Mouse (Mus musculus): ENCODE measurements around the gene Tlx1. TPM values are rescaled to one million over a fixed set of nuclear protein-coding genes. Genes with fewer than 3 reads are reported as not detected.

The Tlx1 gene
- polyA plus RNA-seq, 1 experiment from 2014 or later, result 1.2 TPM

DNA sequence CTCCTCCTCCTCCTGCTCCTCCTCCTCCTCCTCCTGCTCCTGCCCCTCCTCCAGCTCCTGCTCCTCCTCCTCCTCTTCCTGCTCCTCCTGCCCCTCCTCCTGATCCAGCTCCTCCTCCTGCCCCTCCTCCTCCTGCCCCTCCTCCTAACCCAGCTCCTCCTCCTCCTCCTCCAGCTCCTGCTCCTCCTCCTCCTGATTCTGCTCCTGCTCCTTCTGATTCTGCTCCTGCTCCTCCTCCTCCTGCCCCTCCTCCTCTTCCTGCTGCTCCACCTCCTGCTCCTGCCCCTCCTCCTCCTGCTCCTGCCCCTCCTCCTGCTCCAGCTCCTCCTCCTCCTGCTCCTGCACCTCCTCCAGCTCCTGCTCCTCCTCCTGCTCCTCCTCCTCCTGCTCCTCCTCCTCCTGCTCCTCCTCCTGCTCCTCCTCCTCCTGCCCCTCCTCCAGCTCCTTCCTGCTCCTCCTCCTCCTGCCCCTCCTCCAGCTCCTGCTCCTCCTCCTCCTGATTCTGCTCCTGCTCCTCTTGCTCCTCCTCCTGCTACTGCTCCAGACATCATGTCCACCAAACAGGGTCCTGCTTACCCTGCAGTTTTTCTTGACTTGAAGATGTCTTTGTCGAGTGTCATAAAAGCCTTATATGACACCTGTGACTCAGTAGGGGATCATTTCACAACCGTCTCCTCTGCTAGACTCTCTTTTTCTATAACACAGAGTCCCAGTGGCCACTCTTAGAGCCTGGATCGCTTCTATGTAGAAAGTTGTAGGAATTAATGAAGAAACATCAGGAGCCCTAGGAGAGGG is 55.0 kb downstream of the Tlx1 start:
- WGBS, result 72% methylated on average over 3 of the region's 3 CpGs
- H3K9me3 ChIP-seq (ENCODE audit: control insufficient read depth, low read length), result no peaks in the 10 kb centered on the region
- H3K36me3 ChIP-seq (ENCODE audit: control insufficient read depth, insufficient read depth, low read length), result no peaks in the 10 kb centered on the region
- no peak overlapping the region for H3K4me2 ChIP-seq (ENCODE audit: low read length)
- H3K27ac ChIP-seq (ENCODE audit: low read depth, low read length), result no peak overlapping the region
- H3K9ac ChIP-seq (ENCODE audit: low read depth, low read length), result no peak overlapping the region
- peaks cover 2% of the 10 kb centered on the region; the same call in 1 of the 2 replicates for H3K27me3 ChIP-seq (replicated peaks; ENCODE audit: control insufficient read depth, insufficient read depth, low read length)
- no peak for ATAC-seq
- H3K4me1 ChIP-seq (ENCODE audit: control insufficient read depth, insufficient read depth, low read depth, low read length), result no peaks in the 10 kb centered on the region
- no peak overlapping the region for H3K4me3 ChIP-seq (ENCODE audit: low read length)

Other genes with a start within 250 kb of the Tlx1 start
- gene Slf2, start 219.5 kb upstream of the Tlx1 start, polyA plus RNA-seq (2015; fragmentation: Nextera tagmentation; extraction: Ambion mirVana), result 26.7 and 27.8 TPM in 2 replicates
- 18.0 and 18.7 TPM in 2 replicates for gene Sema4g, start 161.6 kb upstream of the Tlx1 start, polyA plus RNA-seq (2015; fragmentation: Nextera tagmentation; extraction: Ambion mirVana)
- gene Twnk, start 145.0 kb upstream of the Tlx1 start, polyA plus RNA-seq (2015; fragmentation: Nextera tagmentation; extraction: Ambion mirVana), result 12.4 and 15.5 TPM in 2 replicates
- gene Mrpl43, start 144.2 kb upstream of the Tlx1 start, polyA plus RNA-seq (2015; fragmentation: Nextera tagmentation; extraction: Ambion mirVana), result 90.1 and 98.4 TPM in 2 replicates
- 14.8 and 18.7 TPM in 2 replicates for gene Lzts2, start 136.3 kb upstream of the Tlx1 start, polyA plus RNA-seq (2015; fragmentation: Nextera tagmentation; extraction: Ambion mirVana)
- gene Pdzd7, start 105.0 kb upstream of the Tlx1 start, polyA plus RNA-seq (2015; fragmentation: Nextera tagmentation; extraction: Ambion mirVana), result 3.0 and 3.2 TPM in 2 replicates
- 76.8 and 85.4 TPM in 2 replicates for gene Sfxn3, start 103.2 kb upstream of the Tlx1 start, polyA plus RNA-seq (2015; fragmentation: Nextera tagmentation; extraction: Ambion mirVana)
- 4.0 and 5.5 TPM in 2 replicates for gene Kazald1, start 75.4 kb upstream of the Tlx1 start, polyA plus RNA-seq (2015; fragmentation: Nextera tagmentation; extraction: Ambion mirVana)
- 6.9 and 7.3 TPM in 2 replicates for gene Lbx1, start 85.1 kb downstream of the Tlx1 start, polyA plus RNA-seq (2015; fragmentation: Nextera tagmentation; extraction: Ambion mirVana)
- 63.4 and 69.2 TPM in 2 replicates for gene Btrc, start 213.1 kb downstream of the Tlx1 start, polyA plus RNA-seq (2015; fragmentation: Nextera tagmentation; extraction: Ambion mirVana)